Mouse (Mus musculus): ENCODE data around the gene Ptprg.

GRCm38 (mm10) chr14:11886417-11886816 is 333.1 kb downstream of the Ptprg start:
- TF ChIP-seq CTCF (IDR thresholded peaks at IDR 0.05; ENCODE audit: low read depth) (no peak), EP300 (IDR thresholded peaks at IDR 0.05; ENCODE audit: low read depth) (no peak)
